Mouse (Mus musculus) neutrophil, adult 5-6 weeks (primary cell): ENCODE data around the gene Khdc1b. TPM values are rescaled to one million over a fixed set of nuclear protein-coding genes. Genes with fewer than 3 reads are reported as not detected.
A peak's percentile ranks its signal among the peaks of the same experiment; 100 is the strongest.
"Not testable (repeated sequence)": the region's sequence is repeated elsewhere in the genome, so short reads cannot be mapped to it uniquely, and the experiment has no call there.

ENCODE experiments used
- ATAC-seq: fragments of 151-379, 151-347 bp; 2 replicates; pipeline ENCODE4 v1.8.0; 2017; ENCODE audit warnings: mild to moderate bottlenecking, moderate TSS enrichment; ENCODE audit not compliant: insufficient number of reproducible peaks, poor library complexity, low FRiP score, severe bottlenecking; ENCODE audit errors: extremely low read depth
- total RNA-seq: library from RNA; stranded (forward); fragments of 200-1000 nt; gene quantifications from 2 replicates; pipeline ENCODE4 v1.2.3, GENCODE M21; 2017

Gene Khdc1b
- total RNA-seq, result 0.35 and 0.49 TPM in 2 replicates

- ATAC-seq, result no peak
These were observed at the start of gene Khdc1b for GRCm38 (mm10) chr1:21383256-21383655. Gene Khdc1b (plus strand): TSS chr1:21383556.

GRCm38 (mm10) chr1:21335836-21336235 lies 47.5 kb upstream of the Khdc1b start:
- no peak for ATAC-seq

GRCm38 (mm10) chr1:21340745-21341144 lies 42.6 kb upstream of the Khdc1b start:
- no peak for ATAC-seq

GRCm38 (mm10) chr1:21344253-21344652 lies 39.1 kb upstream of the Khdc1b start:
- ATAC-seq, result 0 out of 2 replicates have a peak, but pooled peaks have one; percentile 13

GRCm38 (mm10) chr1:21344752-21345151 lies 38.6 kb upstream of the Khdc1b start:
- not testable (repeated sequence) for ATAC-seq

- no peak for ATAC-seq
These were observed 34.0 kb upstream of the Khdc1b start, which contains the start of gene Khdc1a for GRCm38 (mm10) chr1:21349341-21349740. Gene Khdc1a (plus strand): TSS chr1:21349641.

GRCm38 (mm10) chr1:21368031-21368430 lies 15.3 kb upstream of the Khdc1b start, which contains the start of gene Khdc1c:
Gene Khdc1c (plus strand): TSS chr1:21368331.
- not testable (repeated sequence) for ATAC-seq

- no peak for ATAC-seq
These were observed 7.8 kb downstream of the Khdc1b start for GRCm38 (mm10) chr1:21391138-21391671.

- no peak for ATAC-seq
These were observed 19.4 kb downstream of the Khdc1b start for GRCm38 (mm10) chr1:21402804-21403203.

GRCm38 (mm10) chr1:21407266-21407665 lies 23.9 kb downstream of the Khdc1b start:
- no peak for ATAC-seq

- ATAC-seq, result peak; percentile 36; the same call in 1 of the 2 replicates
These were observed 28.2 kb downstream of the Khdc1b start for GRCm38 (mm10) chr1:21411331-21412196.

GRCm38 (mm10) chr1:21412197-21412555 lies 28.8 kb downstream of the Khdc1b start:
- ATAC-seq, result no peak

- ATAC-seq, result no peak
These were observed 36.0 kb downstream of the Khdc1b start for GRCm38 (mm10) chr1:21419370-21419769.

- no peak for ATAC-seq
These were observed 42.3 kb downstream of the Khdc1b start for GRCm38 (mm10) chr1:21425654-21426053.

- no peak for ATAC-seq
These were observed 44.7 kb downstream of the Khdc1b start for GRCm38 (mm10) chr1:21428079-21428478.

GRCm38 (mm10) chr1:21431666-21432065 lies 48.3 kb downstream of the Khdc1b start:
- ATAC-seq, result no peak

GRCm38 (mm10) chr1:21434853-21435252 lies 51.5 kb downstream of the Khdc1b start:
- ATAC-seq, result no peak
